Mouse (Mus musculus): Measurements from ENCODE around the gene Rnf168.

- TF ChIP-seq CTCF (IDR thresholded peaks at IDR 0.05; ENCODE audit: borderline replicate concordance, insufficient read depth, low read depth, low read length) (no peak), POLR2A (IDR thresholded peaks at IDR 0.05; ENCODE audit: borderline replicate concordance, insufficient read depth, low read length) (peak; percentile 84; the same call in 1 of the 2 replicates)
Measured at GRCm38 (mm10) chr16:32246952-32247370, 30.3 kb upstream of the Rnf168 start, which contains the start of the genes Fbxo45 and Wdr53.

All from cerebellum, adult 2 months (tissue).